Comparison of ENCODE assay signal across 16 mouse cellular contexts in the genomic region with DNA sequence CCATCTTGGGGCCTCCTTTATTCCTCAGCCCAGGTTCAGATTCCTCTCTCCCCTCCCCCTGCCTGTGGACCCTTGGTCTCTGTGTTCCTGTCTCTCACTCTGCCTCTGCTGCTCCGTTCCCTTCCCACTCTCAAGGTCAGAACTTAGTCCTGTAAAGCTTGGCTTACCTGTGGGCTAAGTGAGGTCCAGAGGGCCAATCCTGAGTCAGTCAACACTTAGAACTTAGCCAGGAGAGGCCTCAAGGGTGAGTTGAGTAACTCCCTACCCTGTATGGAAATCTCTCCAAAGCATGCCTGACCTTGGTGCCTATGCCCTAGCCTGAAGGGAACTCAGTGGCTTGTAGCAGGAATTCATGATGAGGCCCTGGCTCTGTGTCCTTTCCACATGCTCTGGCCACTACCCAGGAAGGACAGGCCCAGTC. TPM values are rescaled to one million over a fixed set of nuclear protein-coding genes. Genes with fewer than 3 reads are reported as not detected.
DNase-seq lines count a peak whose midpoint lies in the region; ATAC-seq lines count a peak whose summit lies in the region.
"Had no signal": no experiment of that assay in that cellular context is flagged by ENCODE, and none has a peak within 500 bp of the region (broad histone marks: within the 10 kb centered on the region; RNA-seq: fewer than 3 reads in every experiment).

No protein-coding gene starts in this region.

- H3K9ac ChIP-seq in midbrain, embryonic 11.5 days (ENCODE audit: low read length): no peak overlapping the region
- H3K9ac ChIP-seq in intestine, embryonic 16.5 days (ENCODE audit: low read depth, low read length): no peak overlapping the region
- H3K9ac ChIP-seq: embryonic facial prominence, embryonic 15.5 days; limb, embryonic 15.5 days had no signal

- 67% methylated on average over 1 of the region's 1 CpGs for WGBS in midbrain, embryonic 11.5 days
- WGBS in midbrain, embryonic 10.5 days: 90% methylated on average over 1 of the region's 1 CpGs
- 63% methylated on average over 1 of the region's 1 CpGs for WGBS in intestine, embryonic 16.5 days

- H3K4me1 ChIP-seq in midbrain, embryonic 11.5 days (ENCODE audit: control insufficient read depth, insufficient read depth, low read length): no peaks in the 10 kb centered on the region
- peaks cover 12% of the 10 kb centered on the region for H3K4me1 ChIP-seq in midbrain, embryonic 10.5 days
- H3K4me1 ChIP-seq in intestine, embryonic 16.5 days (ENCODE audit: control insufficient read depth, insufficient read depth, low read length): no peaks in the 10 kb centered on the region
- H3K4me1 ChIP-seq: limb, embryonic 15.5 days had no signal

- H3K9me3 ChIP-seq in midbrain, embryonic 11.5 days (ENCODE audit: control insufficient read depth, low read length): no peaks in the 10 kb centered on the region
- no peaks in the 10 kb centered on the region for H3K9me3 ChIP-seq in midbrain, embryonic 10.5 days (replicated peaks)
- no peaks in the 10 kb centered on the region for H3K9me3 ChIP-seq in intestine, embryonic 16.5 days (ENCODE audit: control insufficient read depth, low read length)
- H3K9me3 ChIP-seq: embryonic facial prominence, embryonic 15.5 days; limb, embryonic 15.5 days had no signal

- ATAC-seq in midbrain, embryonic 11.5 days (ENCODE audit: low FRiP score): no peak
- no peak for ATAC-seq in intestine, embryonic 16.5 days
- ATAC-seq: forebrain, embryonic 14.5 days; hindbrain, postnatal 0 days; midbrain, embryonic 16.5 days had no signal

- peak; percentile 30 for DNase-seq in gastrocnemius, postnatal 25 days
- DNase-seq in gastrocnemius, postnatal 10 days: no peak
- peak; percentile 49 for DNase-seq in midbrain, embryonic 11.5 days (ENCODE audit: low spot score, missing footprints)
- no peak for DNase-seq in midbrain, embryonic 10.5 days (ENCODE audit: low spot score)
- peak; percentile 73 to 82 for DNase-seq in lung, adult 18-20 months
- peak; percentile 32 for DNase-seq in skeletal muscle tissue, adult 2 months (ENCODE audit: low read depth, low spot score)
- no peak for DNase-seq in right cerebral cortex, postnatal 36 days (ENCODE audit: low spot score in 2 of 2)
- DNase-seq: thymus, postnatal 25 days had no signal

- no peak overlapping the region for H3K4me3 ChIP-seq in midbrain, embryonic 11.5 days (ENCODE audit: low read depth, low read length)
- H3K4me3 ChIP-seq in midbrain, embryonic 10.5 days: no peak overlapping the region
- H3K4me3 ChIP-seq in intestine, embryonic 16.5 days (ENCODE audit: low read length): no peak overlapping the region
- H3K4me3 ChIP-seq: embryonic facial prominence, embryonic 15.5 days; layer of hippocampus, adult 2 months; limb, embryonic 15.5 days had no signal

- no peaks in the 10 kb centered on the region for H3K27me3 ChIP-seq in midbrain, embryonic 11.5 days (ENCODE audit: control insufficient read depth, insufficient read depth, low read length)
- H3K27me3 ChIP-seq in midbrain, embryonic 10.5 days (ENCODE audit: low read depth, poor library complexity, severe bottlenecking): no peaks in the 10 kb centered on the region
- no peaks in the 10 kb centered on the region for H3K27me3 ChIP-seq in intestine, embryonic 16.5 days (replicated peaks; ENCODE audit: control insufficient read depth, insufficient read depth, low read length)
- H3K27me3 ChIP-seq: embryonic facial prominence, embryonic 15.5 days; limb, embryonic 15.5 days had no signal

- H3K4me2 ChIP-seq in midbrain, embryonic 11.5 days: no peak overlapping the region
- no peak overlapping the region for H3K4me2 ChIP-seq in intestine, embryonic 16.5 days (ENCODE audit: low read depth, low read length)
- H3K4me2 ChIP-seq: embryonic facial prominence, embryonic 15.5 days; limb, embryonic 15.5 days had no signal

- H3K27ac ChIP-seq in midbrain, embryonic 11.5 days (ENCODE audit: low read depth, low read length): no peak overlapping the region
- no peak overlapping the region for H3K27ac ChIP-seq in midbrain, embryonic 10.5 days (replicated peaks)
- H3K27ac ChIP-seq in intestine, embryonic 16.5 days (ENCODE audit: low read length): no peak overlapping the region
- H3K27ac ChIP-seq: embryonic facial prominence, embryonic 15.5 days; hindbrain, postnatal 0 days; layer of hippocampus, adult 2 months; limb, embryonic 15.5 days; macrophage had no signal

- H3K36me3 ChIP-seq in midbrain, embryonic 11.5 days (ENCODE audit: control insufficient read depth, insufficient read depth, low read length): no peaks in the 10 kb centered on the region
- no peaks in the 10 kb centered on the region for H3K36me3 ChIP-seq in midbrain, embryonic 10.5 days
- no peaks in the 10 kb centered on the region for H3K36me3 ChIP-seq in intestine, embryonic 16.5 days (ENCODE audit: control insufficient read depth, insufficient read depth, low read length)
- H3K36me3 ChIP-seq: embryonic facial prominence, embryonic 15.5 days; limb, embryonic 15.5 days had no signal

RNA-seq across cellular contexts. Expression of gene Haspin, which starts 6.2 kb away (rescaled TPM):
- under 1 TPM; 0.10 to 0.38 TPM for total RNA-seq in gastrocnemius, postnatal 25 days (2021)
- 1 to 10 TPM; 1.7 to 2.0 TPM for total RNA-seq in gastrocnemius, postnatal 10 days (2021)
- 16.7 and 18.9 TPM in 2 replicates for polyA plus RNA-seq in midbrain, embryonic 11.5 days (2014; fragmentation: Nextera tagmentation; extraction: Ambion mirVana)
- 22.4 and 24.5 TPM in 2 replicates for polyA plus RNA-seq in midbrain, embryonic 10.5 days (2016; fragmentation: Nextera tagmentation; extraction: Ambion mirVana)
- polyA plus RNA-seq in intestine, embryonic 16.5 days (2015; fragmentation: Nextera tagmentation; extraction: Ambion mirVana): 13.1 and 14.1 TPM in 2 replicates

RNA-seq across cellular contexts. Expression of gene P2rx5, which starts 15.9 kb away (rescaled TPM):
- total RNA-seq in gastrocnemius, postnatal 25 days (2021): 1 to 10 TPM; 8.7 to 9.7 TPM
- total RNA-seq in gastrocnemius, postnatal 10 days (2021): 1 to 10 TPM; 6.0 to 7.2 TPM
- polyA plus RNA-seq in midbrain, embryonic 11.5 days (2014; fragmentation: Nextera tagmentation; extraction: Ambion mirVana): 0.08 and 0.23 TPM in 2 replicates
- polyA plus RNA-seq in midbrain, embryonic 10.5 days (2016; fragmentation: Nextera tagmentation; extraction: Ambion mirVana): 0.21 and 0.29 TPM in 2 replicates
- polyA plus RNA-seq in intestine, embryonic 16.5 days (2015; fragmentation: Nextera tagmentation; extraction: Ambion mirVana): 0.12 TPM in 1 of 2 replicates, not detected in the other

RNA-seq across cellular contexts. Expression of gene Emc6, which starts 32.6 kb away (rescaled TPM):
- total RNA-seq in gastrocnemius, postnatal 25 days (2021): 10 to 100 TPM; 77.8 to 87.8 TPM
- total RNA-seq in gastrocnemius, postnatal 10 days (2021): 10 to 100 TPM; 70.7 to 81.6 TPM
- 125 TPM in 2 replicates for polyA plus RNA-seq in midbrain, embryonic 11.5 days (2014; fragmentation: Nextera tagmentation; extraction: Ambion mirVana)
- 132 and 137 TPM in 2 replicates for polyA plus RNA-seq in midbrain, embryonic 10.5 days (2016; fragmentation: Nextera tagmentation; extraction: Ambion mirVana)
- polyA plus RNA-seq in intestine, embryonic 16.5 days (2015; fragmentation: Nextera tagmentation; extraction: Ambion mirVana): 116 and 121 TPM in 2 replicates

RNA-seq across cellular contexts. Expression of gene Tax1bp3, which starts 32.6 kb away (rescaled TPM):
- 10 to 100 TPM; 10.1 to 15.2 TPM for total RNA-seq in gastrocnemius, postnatal 25 days (2021)
- 10 to 100 TPM; 30.2 to 32.3 TPM for total RNA-seq in gastrocnemius, postnatal 10 days (2021)
- 183 and 189 TPM in 2 replicates for polyA plus RNA-seq in midbrain, embryonic 11.5 days (2014; fragmentation: Nextera tagmentation; extraction: Ambion mirVana)
- 175 and 199 TPM in 2 replicates for polyA plus RNA-seq in midbrain, embryonic 10.5 days (2016; fragmentation: Nextera tagmentation; extraction: Ambion mirVana)
- 231 and 236 TPM in 2 replicates for polyA plus RNA-seq in intestine, embryonic 16.5 days (2015; fragmentation: Nextera tagmentation; extraction: Ambion mirVana)

RNA-seq across cellular contexts. Expression of gene Itgae, which starts 53.9 kb away (rescaled TPM):
- total RNA-seq in gastrocnemius, postnatal 25 days (2021): under 1 TPM; 0.11 to 0.15 TPM
- total RNA-seq in gastrocnemius, postnatal 10 days (2021): under 1 TPM; 0.05 to 0.20 TPM
- 0.21 and 0.27 TPM in 2 replicates for polyA plus RNA-seq in midbrain, embryonic 11.5 days (2014; fragmentation: Nextera tagmentation; extraction: Ambion mirVana)
- polyA plus RNA-seq in midbrain, embryonic 10.5 days (2016; fragmentation: Nextera tagmentation; extraction: Ambion mirVana): 0.39 and 0.60 TPM in 2 replicates
- polyA plus RNA-seq in intestine, embryonic 16.5 days (2015; fragmentation: Nextera tagmentation; extraction: Ambion mirVana): 0.37 TPM in 2 replicates

Comparison
In these comparisons a context has a peak if more than half of its experiments do, and no peak if none do; other contexts are left out.
1. DNase-seq: peak in gastrocnemius, postnatal 25 days (single experiment), midbrain, embryonic 11.5 days (single experiment), lung, adult 18-20 months (2 of 2) and skeletal muscle tissue, adult 2 months (single experiment); none in gastrocnemius, postnatal 10 days (single experiment), midbrain, embryonic 10.5 days (single experiment) and right cerebral cortex, postnatal 36 days (0 of 2).